Mouse (Mus musculus): ENCODE measurements at regions not wholly inside any gene's neighbourhood (a gene's known extent, or its start where the extent isn't known, plus 50 kb on each side); places are given as distances from the start of the nearest gene placed in this dataset.
"Not testable (repeated sequence)": the region's sequence is repeated elsewhere in the genome, so short reads cannot be mapped to it uniquely, and the experiment has no call there.

GRCm38 (mm10) chr3:91263540-91263939 lies 172.9 kb upstream of the 9130204L05Rik start:
- DNase-seq, result no peak

DNA sequence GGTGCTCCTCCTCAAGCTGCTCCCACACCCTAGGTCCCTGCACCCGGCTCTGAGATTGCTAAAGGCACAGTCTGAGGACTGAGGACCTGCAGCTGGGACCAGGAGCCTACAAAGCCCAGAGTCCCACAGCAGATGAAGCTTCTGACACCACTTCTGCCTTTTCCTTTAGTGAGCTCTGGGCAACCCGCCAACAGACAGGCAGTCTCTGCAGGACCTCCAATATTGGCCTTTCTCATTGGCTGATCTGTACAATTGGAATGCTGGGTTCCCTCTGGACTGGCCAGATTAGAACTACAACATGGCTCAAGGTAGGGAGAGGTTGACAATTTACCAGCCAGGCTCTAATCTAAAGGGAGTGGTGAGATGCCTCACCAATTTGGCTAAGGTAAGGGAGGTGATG lies 164.3 kb upstream of the 9130204L05Rik start:
- not testable (repeated sequence) for DNase-seq

DNA sequence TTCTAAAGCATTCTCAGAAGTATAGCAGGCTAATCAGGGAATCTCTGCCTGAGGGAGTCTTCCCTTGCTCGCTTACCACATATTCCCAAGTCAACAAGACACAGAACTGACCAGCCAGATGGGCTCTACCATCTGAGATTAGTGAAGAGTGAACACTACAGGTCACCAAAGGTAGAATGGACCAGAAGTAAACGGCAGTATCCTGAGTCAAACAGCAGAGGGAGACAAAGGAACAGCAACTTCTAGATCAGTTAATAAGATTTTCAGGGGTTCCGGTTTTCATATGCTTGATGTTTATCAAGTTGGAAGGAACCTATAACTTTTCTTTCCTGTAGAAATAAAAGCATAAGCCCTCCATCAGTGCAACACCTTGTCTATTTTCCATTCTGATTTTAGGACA lies 132.6 kb upstream of the 9130204L05Rik start:
- no peak for DNase-seq

DNA sequence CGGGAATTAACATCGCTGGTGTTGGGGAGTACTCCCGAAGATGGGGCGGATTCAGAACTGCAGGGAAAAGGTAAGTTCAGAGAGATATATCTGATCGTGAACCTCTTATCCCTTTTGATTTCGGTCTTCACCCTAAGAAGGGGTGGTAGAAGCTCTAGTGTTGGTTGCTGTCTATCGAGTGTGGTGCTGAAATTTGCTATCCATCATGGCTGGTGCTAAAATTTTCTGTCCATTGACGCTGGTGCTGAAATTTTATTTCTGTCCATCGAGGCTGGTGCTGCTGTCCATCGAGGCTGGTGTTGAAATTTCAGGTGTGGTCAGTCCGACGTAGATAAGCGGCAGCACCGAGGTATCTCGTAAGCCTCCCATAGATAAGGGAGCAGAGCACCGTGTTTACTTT lies 122.7 kb upstream of the 9130204L05Rik start:
- peak; percentile 14 to 28 for DNase-seq
